Mouse (Mus musculus) granulocyte monocyte progenitor cell, adult 5-6 weeks (primary cell): ENCODE measurements around the gene Dpt. TPM values are rescaled to one million over a fixed set of nuclear protein-coding genes. Genes with fewer than 3 reads are reported as not detected.
A peak's percentile ranks its signal among the peaks of the same experiment; 100 is the strongest.
"Not testable (repeated sequence)": the region's sequence is repeated elsewhere in the genome, so short reads cannot be mapped to it uniquely, and the experiment has no call there.

Experiments used
- ATAC-seq: replicated peaks from 2 replicates; pipeline ENCODE4 v1.8.0; 2016; ENCODE audit warnings: mild to moderate bottlenecking, moderate TSS enrichment, inconsistent platforms; ENCODE audit not compliant: poor library complexity, severe bottlenecking
- total RNA-seq, 2 experiments: library from RNA; stranded (forward) in 1 of 2; stranded (reverse) in 1 of 2; fragments of 200-712, 200-1000 nt in 1 of 2; fragments of >200 nt in 1 of 2; fragmentation: Nextera tagmentation in 1 of 2; gene quantifications; 2 replicates each; pipeline ENCODE4 v1.2.3; 2014 to 2017

Gene Dpt
- total RNA-seq, 2 experiments from 2014 or later, result not detected

DNA sequence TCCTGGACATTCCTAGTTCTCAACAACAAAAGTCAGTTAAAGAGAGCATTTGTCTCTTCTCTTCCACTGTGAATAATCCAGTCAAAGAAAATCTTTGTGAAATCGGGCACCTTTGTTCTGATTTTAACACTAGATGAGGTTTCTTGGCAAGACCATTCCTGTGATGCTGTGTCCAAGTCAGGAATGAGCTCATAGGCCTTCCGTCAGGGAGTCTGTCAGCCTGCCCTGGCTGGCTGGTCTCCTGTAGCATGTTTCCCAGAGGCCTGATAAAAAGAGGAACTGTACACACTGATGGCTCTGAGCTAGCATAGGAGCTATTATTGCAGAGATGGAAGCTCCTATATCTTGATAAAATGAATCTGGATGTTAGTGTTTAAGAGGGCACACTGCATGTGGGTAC lies 17.8 kb downstream of the Dpt start:
- peak; percentile 67 for ATAC-seq

DNA sequence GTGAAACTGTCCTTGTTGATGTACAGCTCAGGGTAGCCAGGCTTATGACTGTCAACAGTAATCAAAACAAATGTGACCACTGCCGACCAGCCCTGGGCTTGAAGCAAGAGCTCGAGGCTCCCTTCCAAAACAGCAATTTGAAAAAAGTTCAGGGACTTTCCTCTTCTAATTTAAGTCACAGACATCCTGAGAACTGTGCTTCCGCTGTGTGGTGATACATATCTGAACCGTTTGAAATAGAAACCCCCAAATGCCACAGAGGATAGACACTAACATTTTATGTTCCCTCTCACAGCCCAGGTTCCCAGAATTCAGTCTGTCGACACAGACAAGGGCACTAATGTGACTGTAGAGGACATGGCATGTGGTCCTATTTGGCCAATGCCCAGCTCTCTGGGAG lies 18.9 kb downstream of the Dpt start:
- peak; percentile 46 for ATAC-seq

DNA sequence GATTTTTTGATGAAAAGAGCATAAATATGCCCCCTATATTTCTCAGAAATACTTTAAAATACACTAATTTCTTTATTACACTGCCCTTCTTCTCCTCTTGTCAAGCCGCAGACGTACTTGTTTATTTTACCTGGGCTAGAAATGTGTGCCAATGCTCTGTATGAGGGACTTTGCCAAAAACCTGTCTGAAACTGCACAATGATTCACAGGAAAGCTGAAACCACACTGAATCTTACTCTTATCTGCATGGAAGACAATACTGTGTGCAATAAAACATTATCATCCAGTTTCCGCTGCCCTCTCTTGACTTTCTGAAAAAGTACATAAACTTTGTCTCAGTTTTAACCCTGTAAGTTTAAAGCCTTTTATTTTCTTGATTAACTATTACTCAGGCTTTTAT lies 20.9 kb downstream of the Dpt start:
- no peak for ATAC-seq

DNA sequence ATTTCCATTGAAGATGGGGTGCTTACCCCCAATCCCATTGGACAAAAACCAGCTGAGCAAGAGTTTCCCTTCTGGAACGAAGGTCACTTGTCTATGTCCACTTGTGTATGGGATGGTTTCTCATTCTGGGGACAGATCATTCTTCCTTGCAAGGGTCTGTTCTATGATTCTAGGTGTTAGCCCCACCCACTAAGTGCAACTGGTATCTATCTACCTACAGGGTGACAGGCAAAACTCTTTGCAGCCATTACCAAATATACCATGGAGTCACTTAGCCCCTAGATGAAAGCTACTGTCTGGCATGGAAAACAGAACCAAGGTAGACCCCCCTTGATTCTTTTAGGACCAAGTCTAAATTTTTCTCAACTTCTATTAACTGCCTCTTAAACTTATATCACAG lies 24.9 kb downstream of the Dpt start:
- ATAC-seq, result no peak

DNA sequence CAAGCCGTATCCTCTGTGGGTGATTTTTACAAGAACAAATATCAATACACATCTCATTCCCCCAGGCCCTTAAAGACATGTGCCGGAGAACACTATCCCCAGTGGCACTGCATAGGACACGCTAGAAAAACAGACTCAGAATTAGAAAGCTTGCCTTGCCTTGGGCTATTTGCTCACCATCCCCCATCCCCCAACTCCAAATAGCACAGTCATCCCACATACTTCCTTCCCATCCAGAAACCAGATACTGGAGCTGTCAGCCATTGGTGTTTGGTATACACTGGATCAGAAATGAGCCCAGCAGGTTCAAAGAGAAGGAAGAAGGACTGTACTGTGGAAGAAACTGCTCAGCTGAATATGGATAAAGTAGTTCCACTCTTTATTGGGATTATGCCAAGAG lies 25.4 kb downstream of the Dpt start:
- no peak for ATAC-seq

DNA sequence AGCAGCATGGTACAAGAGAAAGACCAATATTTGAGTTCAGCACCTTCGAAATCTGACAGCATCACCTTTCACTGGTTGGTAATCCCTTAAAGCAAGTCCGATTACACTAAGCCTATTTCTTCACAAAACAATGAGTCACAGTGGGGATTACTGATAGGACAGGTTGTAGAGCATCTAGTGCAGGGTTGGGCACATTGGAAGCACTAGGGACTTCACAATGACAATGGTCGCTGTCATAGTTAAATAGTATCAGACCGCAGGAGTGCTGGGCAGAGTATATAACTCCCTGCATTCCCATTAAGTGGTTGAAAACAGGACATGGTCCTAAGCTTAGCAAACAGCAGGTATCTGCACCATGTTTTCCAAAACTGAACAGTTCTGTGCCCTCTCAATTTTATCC lies 25.8 kb downstream of the Dpt start:
- ATAC-seq, result no peak

DNA sequence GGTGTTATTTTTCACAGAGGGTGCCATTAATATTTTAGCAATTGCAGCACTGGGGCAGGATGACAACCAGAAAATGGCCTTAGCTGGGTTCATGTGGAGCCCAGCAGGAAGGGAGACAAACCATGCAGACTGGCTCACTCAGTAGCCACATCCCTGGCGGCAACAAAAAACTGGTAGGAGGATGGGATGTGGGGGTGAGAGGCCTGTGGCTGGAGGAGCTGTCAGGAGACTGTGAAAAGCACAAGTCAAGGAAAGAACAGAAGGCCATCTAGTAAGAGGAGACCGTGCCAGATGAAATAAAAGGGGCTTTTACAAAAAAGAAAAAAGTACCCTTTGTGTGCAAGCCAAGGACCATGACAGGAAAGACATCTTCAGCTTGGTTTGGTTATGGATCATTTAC lies 28.5 kb downstream of the Dpt start:
- no peak for ATAC-seq

DNA sequence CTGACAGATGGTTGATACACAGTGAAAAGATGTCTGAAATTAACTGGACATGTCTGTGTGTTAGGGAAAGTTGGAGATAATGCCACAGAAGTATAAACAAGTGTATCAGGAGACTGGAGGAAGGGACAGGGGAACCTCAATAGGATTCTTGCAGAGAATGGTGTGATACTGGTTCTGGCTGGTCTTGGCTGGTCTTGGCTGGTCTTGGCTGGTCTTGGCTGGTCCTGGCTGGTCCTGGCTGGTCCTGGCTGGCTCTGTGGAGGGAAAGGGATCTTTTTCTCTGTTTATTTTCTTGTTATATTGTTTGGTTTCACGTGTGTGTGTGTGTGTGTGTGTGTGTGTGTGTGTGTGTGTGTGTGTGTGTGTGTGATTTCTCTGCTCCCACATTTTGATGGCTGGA lies 33.4 kb downstream of the Dpt start:
- no peak for ATAC-seq

DNA sequence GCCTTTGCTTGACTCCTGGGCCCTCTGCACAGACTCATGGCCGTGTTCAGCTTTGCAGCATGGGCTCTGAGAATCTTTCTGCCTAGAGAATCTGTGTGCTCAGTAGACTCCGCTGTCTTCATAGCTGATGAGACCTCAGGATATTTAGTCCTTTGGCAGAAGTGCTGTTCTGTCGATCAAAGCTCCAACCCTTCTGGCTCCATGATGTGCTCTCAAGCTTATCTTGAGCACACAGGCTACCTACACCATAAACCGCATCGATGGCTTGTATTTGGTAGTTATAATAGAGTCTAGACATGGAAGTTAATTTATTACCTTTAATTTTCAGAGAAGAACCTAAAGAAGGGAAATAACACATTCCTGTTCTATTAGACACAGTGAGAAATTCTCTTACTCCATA lies 36.0 kb downstream of the Dpt start:
- no peak for ATAC-seq

DNA sequence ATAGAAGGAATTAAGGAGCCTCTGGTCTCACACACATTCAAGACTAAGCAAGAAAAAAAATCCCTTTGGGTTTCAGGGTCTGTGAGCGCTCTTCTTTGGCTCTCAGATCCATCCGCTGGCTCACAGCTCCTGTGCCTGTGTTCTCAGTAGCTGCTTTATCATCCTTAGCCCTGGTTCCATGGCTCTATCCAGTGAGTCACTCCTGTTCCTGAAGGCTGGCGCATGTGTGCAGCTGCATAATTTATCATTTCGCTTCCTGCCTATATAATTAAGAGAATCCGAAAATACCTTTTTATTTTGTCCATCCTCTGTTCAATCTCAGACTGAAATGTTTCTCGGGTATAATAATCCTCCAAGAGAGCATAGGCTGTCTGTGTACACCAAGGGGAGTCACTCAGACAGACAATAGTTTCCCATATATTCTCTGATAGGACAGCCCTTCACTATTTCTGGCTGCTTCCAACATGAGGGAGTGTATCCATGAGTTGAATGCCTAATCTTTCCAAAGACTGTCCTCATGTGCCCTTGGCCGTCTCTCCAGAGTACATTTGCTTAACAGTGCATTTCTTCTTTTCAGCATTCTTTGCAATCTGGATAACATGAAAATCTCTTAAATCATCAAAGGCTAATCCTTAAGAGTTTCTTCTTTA lies 52.3 kb downstream of the Dpt start:
- no peak for ATAC-seq

DNA sequence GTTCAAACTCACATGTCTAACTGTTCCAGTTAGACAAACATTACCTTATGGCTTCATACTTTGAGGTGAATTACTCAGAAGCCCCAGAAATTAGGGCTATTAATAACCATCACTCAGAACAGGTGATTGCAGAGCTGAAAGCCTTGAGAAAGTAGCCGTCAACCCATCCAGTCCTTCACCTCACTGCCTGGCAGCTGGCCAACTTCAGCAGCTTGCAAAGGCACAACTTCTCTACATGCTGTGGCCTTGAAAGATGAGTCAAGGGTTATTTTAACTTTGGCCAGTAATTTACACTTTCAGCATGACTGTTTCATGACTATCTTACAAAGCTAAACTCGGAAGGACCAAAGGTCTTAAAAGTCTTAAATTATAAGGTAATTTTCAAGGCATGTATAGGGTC lies 59.3 kb downstream of the Dpt start:
- not testable (repeated sequence) for ATAC-seq

DNA sequence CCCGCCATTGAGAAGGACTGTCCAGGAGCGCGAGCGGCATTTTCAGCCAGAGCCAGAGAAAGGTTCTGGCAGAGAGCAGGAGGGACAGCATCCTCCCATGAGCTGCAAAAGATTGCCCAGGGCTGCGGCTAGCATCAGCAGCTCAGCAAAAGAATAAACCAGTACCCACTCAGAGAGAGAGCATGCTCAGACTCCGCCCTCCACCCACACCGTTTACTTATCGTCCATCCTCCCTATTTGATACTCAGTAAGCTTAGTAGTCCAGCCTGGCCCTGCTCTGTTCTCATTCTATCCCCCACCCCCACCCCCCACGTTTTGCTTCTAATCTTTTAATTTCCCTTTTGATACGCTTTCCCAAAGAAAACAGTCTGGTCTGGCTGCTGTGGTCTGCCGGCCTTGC lies 63.5 kb downstream of the Dpt start:
- ATAC-seq, result no peak

DNA sequence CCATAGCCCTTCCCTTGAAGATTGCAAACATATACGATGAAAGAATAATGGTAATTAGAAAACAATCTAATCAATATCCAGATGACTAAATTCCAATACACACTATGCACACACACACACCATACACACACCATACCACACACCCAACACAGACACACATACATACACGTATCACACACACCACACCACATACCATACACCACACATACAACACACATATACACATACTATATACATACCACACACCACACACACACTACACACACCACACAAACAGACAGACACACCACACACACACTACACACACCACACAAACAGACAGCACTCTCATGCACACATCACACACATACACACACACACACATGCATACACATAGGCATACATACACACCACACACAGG lies 64.3 kb downstream of the Dpt start:
- ATAC-seq, result no peak

DNA sequence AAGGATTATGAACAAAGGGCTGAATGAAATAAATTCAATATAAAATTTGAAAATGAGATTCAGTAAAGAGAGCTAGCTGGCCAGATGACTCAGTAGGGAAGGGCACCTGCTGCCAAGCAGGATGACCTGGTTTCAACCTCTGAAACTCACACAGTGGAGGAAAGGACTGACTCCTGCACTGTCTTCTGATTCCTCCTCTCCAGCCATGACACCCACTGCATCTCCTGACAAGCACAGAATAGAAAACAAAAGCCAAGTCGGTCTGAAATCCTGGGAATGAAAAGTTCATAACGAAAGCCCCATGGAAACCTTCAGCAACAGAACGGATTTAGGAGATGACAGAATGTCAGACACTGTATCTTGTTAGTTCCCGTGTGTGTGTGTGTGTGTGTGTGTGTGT lies 65.1 kb downstream of the Dpt start:
- ATAC-seq, result no peak

DNA sequence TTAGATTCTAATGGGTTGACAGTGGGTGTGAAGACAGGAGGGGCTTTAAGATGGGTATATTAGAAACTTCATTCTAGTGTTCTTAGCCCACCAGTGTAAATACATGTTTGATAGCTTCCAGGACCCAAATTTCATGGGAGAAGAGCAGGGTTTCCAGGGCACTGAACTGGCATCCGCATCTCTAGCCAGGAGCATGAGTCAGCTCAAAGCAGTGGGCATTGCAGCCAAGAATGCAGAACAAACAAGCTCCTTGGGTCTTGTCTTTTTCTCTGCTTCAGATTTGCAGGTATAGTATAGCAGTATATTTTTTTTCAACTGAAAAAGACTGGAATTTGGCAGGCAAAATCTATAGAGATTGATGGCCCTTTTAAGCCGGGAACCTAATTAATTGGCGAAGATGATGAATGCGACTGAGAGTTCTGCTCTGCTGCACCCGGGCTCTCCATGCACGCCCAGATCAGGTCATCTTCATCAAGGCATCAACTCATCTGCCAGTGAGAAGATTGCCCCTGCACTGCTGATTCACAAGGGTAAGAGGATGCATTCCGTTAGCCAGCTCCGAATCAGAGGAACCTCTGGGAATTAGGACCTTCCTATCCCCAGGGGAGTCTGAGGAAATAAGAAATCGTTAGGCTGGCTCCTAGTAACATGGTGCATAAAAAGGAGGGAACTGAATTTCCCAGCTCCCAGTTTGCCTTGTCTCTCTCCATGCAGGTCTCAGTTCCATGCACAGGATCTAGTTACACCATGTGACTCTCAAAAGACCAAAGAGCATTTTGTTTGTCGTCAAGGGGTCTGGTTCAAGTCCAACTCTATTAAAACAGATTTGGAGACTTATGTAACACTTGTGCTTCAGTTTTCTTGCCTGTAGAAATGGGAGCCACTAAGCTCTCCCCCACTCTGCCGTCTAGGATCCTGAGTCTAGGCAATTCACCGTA lies 66.8 kb downstream of the Dpt start:
- no peak for ATAC-seq

DNA sequence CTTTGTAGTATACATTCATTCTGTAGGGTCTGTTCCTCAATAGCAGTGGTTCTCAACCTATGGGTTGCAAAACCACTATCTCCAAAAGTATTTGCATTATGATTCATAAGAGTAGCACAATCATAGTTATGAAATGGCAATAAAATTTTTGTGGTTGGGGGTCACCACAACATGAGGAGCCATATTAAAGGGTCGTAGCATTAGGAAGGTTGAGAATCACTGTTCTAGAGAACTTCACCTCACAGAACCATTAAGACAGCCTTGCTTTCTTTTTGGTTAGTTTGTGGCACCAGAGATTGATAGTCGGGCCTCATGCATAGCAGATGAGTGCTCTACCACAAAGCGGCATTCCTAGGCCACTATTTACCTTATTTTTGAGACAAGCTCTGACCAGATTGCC lies 68.2 kb downstream of the Dpt start:
- no peak for ATAC-seq

DNA sequence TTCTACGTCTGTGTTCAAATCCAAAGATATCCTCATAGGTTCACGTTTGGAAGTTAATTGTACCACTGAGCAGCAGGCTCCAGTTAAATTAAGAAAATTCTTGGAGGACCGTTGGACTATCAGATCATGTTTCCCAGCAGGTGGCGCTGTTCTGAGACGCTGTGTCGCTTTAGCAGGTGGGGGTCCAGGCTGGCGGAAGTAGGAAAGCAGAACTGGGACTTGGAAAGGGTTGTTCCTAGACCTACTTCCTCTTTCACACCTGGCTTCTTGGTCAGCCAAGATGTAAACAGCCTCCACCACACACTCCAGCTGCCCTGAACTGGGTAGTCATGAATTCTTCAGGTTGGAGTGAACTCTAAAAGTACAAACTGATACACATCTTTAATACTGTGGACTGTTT lies 74.2 kb downstream of the Dpt start:
- ATAC-seq, result peak; percentile 100

Other genes with a start within 250 kb of the Dpt start
- gene Xcl1, start 138.9 kb downstream of the Dpt start, total RNA-seq (2014; fragmentation: Nextera tagmentation), result not detected in 2 replicates
- not detected in 2 replicates for gene Xcl1, start 138.9 kb downstream of the Dpt start, total RNA-seq (2017)